In genomic region chr7:100894057-100894832, GRCm38 (mm10) we compare ENCODE assay signal across 8 mouse cellular contexts. TPM values are rescaled to one million over a fixed set of nuclear protein-coding genes. Genes with fewer than 3 reads are reported as not detected.
DNase-seq lines count a peak whose midpoint lies in the region; ATAC-seq and TF ChIP-seq lines count a peak whose summit lies in the region.

No protein-coding gene starts in this region.

- TF ChIP-seq POLR2A in olfactory bulb, adult 2 months (IDR thresholded peaks at IDR 0.05; ENCODE audit: insufficient read depth, low read depth, low read length): peak; percentile 41; the same call in 1 of the 2 replicates

- DNase-seq in heart, adult 11 months: peak; percentile 94
- no peak for DNase-seq in heart, adult 8-10 months (ENCODE audit: low spot score)
- peak; percentile 75 to 81 for DNase-seq in adrenal gland, postnatal 36 days
- peak; percentile 28 for DNase-seq in forebrain, embryonic 10.5 days (ENCODE audit: extremely low spot score, low spot score)
- no peak for DNase-seq in spleen, adult 18-20 months

- TF ChIP-seq CTCF in olfactory bulb, adult 2 months (IDR thresholded peaks at IDR 0.05; ENCODE audit: insufficient read depth, low read depth, low read length): no peak

- H3K27ac ChIP-seq in forebrain, embryonic 10.5 days: peak overlapping the region; percentile 86
- H3K27ac ChIP-seq in hindbrain, embryonic 15.5 days (replicated peaks): peak overlapping the region; percentile 70
- H3K27ac ChIP-seq in limb, embryonic 13.5 days: peak overlapping the region; percentile 28; the same call in 1 of the 2 replicates
- H3K27ac ChIP-seq in olfactory bulb, adult 2 months (ENCODE audit: insufficient read depth, low read depth, low read length): peak overlapping the region; percentile 9; the same call in 1 of the 2 replicates

- peak overlapping the region; percentile 91 for H3K4me2 ChIP-seq in hindbrain, embryonic 15.5 days
- peak overlapping the region; percentile 94 for H3K4me2 ChIP-seq in limb, embryonic 13.5 days (replicated peaks)

- H3K27me3 ChIP-seq in forebrain, embryonic 10.5 days (ENCODE audit: poor library complexity, severe bottlenecking): no peaks in the 10 kb centered on the region
- no peaks in the 10 kb centered on the region for H3K27me3 ChIP-seq in hindbrain, embryonic 15.5 days
- H3K27me3 ChIP-seq in limb, embryonic 13.5 days: no peaks in the 10 kb centered on the region

- peak overlapping the region; percentile 70 for H3K4me3 ChIP-seq in forebrain, embryonic 10.5 days
- H3K4me3 ChIP-seq in hindbrain, embryonic 15.5 days: peak overlapping the region; percentile 56
- H3K4me3 ChIP-seq in limb, embryonic 13.5 days: peak overlapping the region; percentile 57
- peak overlapping the region; percentile 74 for H3K4me3 ChIP-seq in olfactory bulb, adult 2 months (ENCODE audit: insufficient read depth, low read depth, low read length)

- H3K9me3 ChIP-seq in forebrain, embryonic 10.5 days: no peaks in the 10 kb centered on the region
- H3K9me3 ChIP-seq in hindbrain, embryonic 15.5 days: no peaks in the 10 kb centered on the region
- no peaks in the 10 kb centered on the region for H3K9me3 ChIP-seq in limb, embryonic 13.5 days

- peaks cover 34% of the 10 kb centered on the region for H3K4me1 ChIP-seq in forebrain, embryonic 10.5 days
- H3K4me1 ChIP-seq in hindbrain, embryonic 15.5 days (replicated peaks): peaks cover 29% of the 10 kb centered on the region
- peaks cover 32% of the 10 kb centered on the region for H3K4me1 ChIP-seq in limb, embryonic 13.5 days
- H3K4me1 ChIP-seq in olfactory bulb, adult 2 months (ENCODE audit: control insufficient read depth, insufficient read depth, low read length): peaks cover 46% of the 10 kb centered on the region

- peaks cover 33% of the 10 kb centered on the region for H3K36me3 ChIP-seq in forebrain, embryonic 10.5 days (replicated peaks)
- H3K36me3 ChIP-seq in hindbrain, embryonic 15.5 days: 0 out of 2 replicates have a peak, but pooled peaks cover 1% of the 10 kb centered on the region
- peaks cover 29% of the 10 kb centered on the region for H3K36me3 ChIP-seq in limb, embryonic 13.5 days

- ATAC-seq in hindbrain, embryonic 15.5 days (ENCODE audit: low FRiP score, low read depth): peak; percentile 75
- peak; percentile 26; the same call in 1 of the 2 replicates for ATAC-seq in limb, embryonic 13.5 days (ENCODE audit: low FRiP score, low read depth)

- peak overlapping the region; percentile 67 for H3K9ac ChIP-seq in hindbrain, embryonic 15.5 days
- peak overlapping the region; percentile 81 for H3K9ac ChIP-seq in limb, embryonic 13.5 days

- 4% methylated on average over 53 of the region's 53 CpGs for WGBS in forebrain, embryonic 10.5 days
- 3% methylated on average over 39 of the region's 53 CpGs for WGBS in hindbrain, embryonic 15.5 days
- 2% methylated on average over 51 of the region's 53 CpGs for WGBS in limb, embryonic 13.5 days
- 2% methylated on average over 53 of the region's 53 CpGs for WGBS in olfactory bulb, adult 2 months

RNA-seq across cellular contexts. Expression of gene Relt, which starts 31.0 kb away (rescaled TPM):
- 1 to 10 TPM; 3.8 to 4.1 (median 3.9) TPM for total RNA-seq in heart, adult 8-10 months (2022)
- 1 to 10 TPM; 1.6 to 4.2 TPM for total RNA-seq in adrenal gland, postnatal 36 days (2021)
- polyA plus RNA-seq in forebrain, embryonic 10.5 days (2016; fragmentation: Nextera tagmentation; extraction: Ambion mirVana): 5.0 and 5.7 TPM in 2 replicates
- polyA plus RNA-seq in hindbrain, embryonic 15.5 days (2015; fragmentation: Nextera tagmentation; extraction: Ambion mirVana): 5.6 TPM in 2 replicates
- 3.6 and 4.3 TPM in 2 replicates for polyA plus RNA-seq in limb, embryonic 13.5 days (2015; fragmentation: Nextera tagmentation; extraction: Ambion mirVana)
- polyA plus RNA-seq in olfactory bulb, adult 2 months (2012; ENCODE audit: insufficient read depth, insufficient read length, low replicate concordance, missing spikeins): not detected in 2 replicates

RNA-seq across cellular contexts. Expression of gene Arhgef17, which starts 37.7 kb away (rescaled TPM):
- total RNA-seq in heart, adult 8-10 months (2022): 10 to 100 TPM; 25.0 to 36.6 (median 28.1) TPM
- 10 to 100 TPM; 63.3 to 69.0 TPM for total RNA-seq in adrenal gland, postnatal 36 days (2021)
- 6.5 TPM in 2 replicates for polyA plus RNA-seq in forebrain, embryonic 10.5 days (2016; fragmentation: Nextera tagmentation; extraction: Ambion mirVana)
- polyA plus RNA-seq in hindbrain, embryonic 15.5 days (2015; fragmentation: Nextera tagmentation; extraction: Ambion mirVana): 12.9 and 14.6 TPM in 2 replicates
- polyA plus RNA-seq in limb, embryonic 13.5 days (2015; fragmentation: Nextera tagmentation; extraction: Ambion mirVana): 7.9 and 8.0 TPM in 2 replicates
- not detected in 2 replicates for polyA plus RNA-seq in olfactory bulb, adult 2 months (2012; ENCODE audit: insufficient read depth, insufficient read length, low replicate concordance, missing spikeins)

Comparison
In these comparisons a context has a peak if more than half of its experiments do, and no peak if none do; other contexts are left out.
1. DNase-seq: peak in heart, adult 11 months (single experiment), adrenal gland, postnatal 36 days (2 of 2) and forebrain, embryonic 10.5 days (single experiment); none in heart, adult 8-10 months (single experiment) and spleen, adult 18-20 months (0 of 2).
2. H3K27ac ChIP-seq: peak in every context shown above with its lines; median percentile 86 in forebrain, embryonic 10.5 days; 70 in hindbrain, embryonic 15.5 days; 28 in limb, embryonic 13.5 days; 9 in olfactory bulb, adult 2 months.
3. Peak in every context shown above with its lines, with median percentiles within 50 percentile points of each other: H3K4me3 ChIP-seq.